Mouse (Mus musculus) gonadal fat pad, adult 2 months (tissue): Measurements from ENCODE around the gene Gjb4. TPM values are rescaled to one million over a fixed set of nuclear protein-coding genes. Genes with fewer than 3 reads are reported as not detected.

Experiments used
- DNase-seq: peaks from one replicate; pipeline ENCODE4 v3.0.0-alpha.2; 2012; ENCODE audit warnings: low read depth
- polyA plus RNA-seq: library from polyadenylated mRNA; depleted of rRNA; stranded (reverse); fragments of >200 nt; gene quantifications from 2 replicates; pipeline ENCODE4 v1.2.3, GENCODE M21; 2012

Gene Gjb4
- polyA plus RNA-seq, 1 experiment = 9.9 TPM

- no peak for DNase-seq
These were observed 4.2 kb downstream of the Gjb4 start for GRCm38 (mm10) chr4:127349560-127350300.

- DNase-seq = no peak
These were observed 8.9 kb downstream of the Gjb4 start for GRCm38 (mm10) chr4:127345000-127345399.

DNA sequence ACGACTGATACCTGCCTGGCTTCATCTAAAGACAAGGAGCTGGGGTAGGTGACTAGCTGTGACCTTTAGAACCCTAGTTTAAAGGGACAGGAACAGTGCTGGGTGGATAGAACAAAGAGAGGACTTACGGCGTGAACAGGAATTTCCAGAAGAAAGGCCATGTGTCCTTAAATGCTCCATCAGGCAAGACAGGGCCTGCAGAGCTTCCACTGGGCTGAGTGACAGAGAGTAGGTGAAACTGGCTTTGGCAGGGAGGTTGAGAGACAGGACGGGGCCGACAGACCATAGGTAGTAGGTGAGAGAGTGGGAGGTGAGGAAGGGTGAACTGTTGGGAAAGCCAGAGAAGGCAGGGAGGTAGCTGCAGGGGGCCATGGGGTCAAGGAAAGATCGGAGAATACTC lies 12.5 kb downstream of the Gjb4 start:
- no peak for DNase-seq

- no peak for DNase-seq
These were observed 16.2 kb downstream of the Gjb4 start for GRCm38 (mm10) chr4:127337668-127338067.

- no peak for DNase-seq
These were observed 18.9 kb downstream of the Gjb4 start for GRCm38 (mm10) chr4:127334870-127335504.

GRCm38 (mm10) chr4:127331171-127331570 lies 22.7 kb downstream of the Gjb4 start:
- no peak for DNase-seq

- no peak for DNase-seq
These were observed 23.4 kb downstream of the Gjb4 start, which contains the start of gene Gjb3 for GRCm38 (mm10) chr4:127330181-127331100. Gene Gjb3 (minus strand): TSS chr4:127330844.

GRCm38 (mm10) chr4:127329751-127330150 lies 24.1 kb downstream of the Gjb4 start:
- no peak for DNase-seq

DNA sequence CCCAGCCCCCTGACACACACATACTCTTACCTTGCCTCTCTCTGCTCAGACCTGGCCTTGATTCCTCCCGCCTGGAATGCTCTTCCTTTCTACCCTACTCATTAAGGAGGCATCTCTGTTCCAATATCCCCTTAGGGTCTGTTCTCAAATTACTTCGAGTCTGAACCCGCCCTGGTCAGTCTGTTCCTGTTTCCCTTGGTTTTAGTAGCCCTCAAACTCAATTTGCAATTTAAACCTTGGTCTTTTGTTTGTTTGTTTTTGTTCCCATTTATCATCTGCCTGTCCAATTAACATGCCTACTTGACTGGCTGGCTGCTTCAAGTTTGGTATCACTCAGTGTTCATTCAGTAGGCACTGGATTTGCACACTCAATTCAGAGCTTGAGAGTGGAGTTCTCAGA lies 24.8 kb downstream of the Gjb4 start:
- DNase-seq = no peak

DNA sequence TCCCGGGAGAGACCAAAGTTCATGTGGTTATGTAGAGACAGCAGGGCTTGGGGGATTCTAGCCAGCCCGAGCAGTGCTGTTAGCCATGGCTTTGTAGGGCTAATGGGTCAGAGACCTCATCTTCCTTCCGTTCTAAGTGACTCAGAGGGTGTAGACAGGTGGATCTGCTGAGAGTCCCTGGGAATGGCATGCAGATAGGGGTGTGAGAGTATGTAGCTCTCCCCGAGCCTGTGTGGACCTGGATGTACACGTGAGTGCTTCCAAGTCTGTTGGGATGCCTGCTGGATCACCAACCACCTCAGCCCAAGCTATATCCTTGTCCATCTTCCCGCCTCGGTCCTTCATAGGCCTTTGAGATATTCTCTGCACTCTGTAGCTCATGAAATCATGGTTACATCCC lies 25.5 kb downstream of the Gjb4 start:
- DNase-seq = no peak

DNA sequence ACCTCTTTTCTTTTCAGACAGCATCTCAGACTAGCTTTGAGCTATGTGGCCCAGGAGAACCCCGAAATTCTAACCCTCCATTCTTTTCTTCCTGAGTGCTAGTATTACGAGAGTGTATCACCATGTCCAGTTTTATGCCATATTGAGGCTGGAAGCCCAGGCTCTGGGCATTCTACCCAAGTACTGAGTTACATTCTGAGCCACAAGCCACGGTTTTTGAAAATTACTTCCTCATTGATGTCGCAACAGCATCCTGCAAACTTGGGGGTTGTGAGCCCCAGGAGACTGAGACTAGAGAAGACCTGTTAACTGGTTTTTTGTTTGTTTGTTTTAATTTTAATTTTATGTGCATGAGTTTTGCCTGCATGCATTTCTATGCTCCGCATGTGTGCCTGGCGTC lies 26.1 kb downstream of the Gjb4 start:
- no peak for DNase-seq

DNA sequence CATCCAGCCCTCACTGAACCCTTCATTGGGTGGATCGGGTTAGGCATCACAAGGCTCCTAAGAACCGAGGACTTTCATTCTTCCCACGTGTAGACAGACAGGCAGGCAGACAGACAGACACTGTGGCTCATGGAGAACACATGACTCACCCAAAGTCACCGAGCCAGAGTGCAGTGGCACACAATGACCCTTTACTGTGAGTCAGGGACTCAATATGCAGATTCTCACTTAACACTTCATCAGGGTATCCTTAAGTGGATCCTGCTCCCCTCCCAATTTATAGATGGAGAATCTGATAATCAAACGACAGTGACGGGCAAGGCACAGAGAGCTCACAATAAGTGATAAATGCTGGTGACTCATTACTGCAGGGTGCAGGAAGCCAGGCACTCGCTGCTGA lies 26.6 kb downstream of the Gjb4 start:
- no peak for DNase-seq

DNA sequence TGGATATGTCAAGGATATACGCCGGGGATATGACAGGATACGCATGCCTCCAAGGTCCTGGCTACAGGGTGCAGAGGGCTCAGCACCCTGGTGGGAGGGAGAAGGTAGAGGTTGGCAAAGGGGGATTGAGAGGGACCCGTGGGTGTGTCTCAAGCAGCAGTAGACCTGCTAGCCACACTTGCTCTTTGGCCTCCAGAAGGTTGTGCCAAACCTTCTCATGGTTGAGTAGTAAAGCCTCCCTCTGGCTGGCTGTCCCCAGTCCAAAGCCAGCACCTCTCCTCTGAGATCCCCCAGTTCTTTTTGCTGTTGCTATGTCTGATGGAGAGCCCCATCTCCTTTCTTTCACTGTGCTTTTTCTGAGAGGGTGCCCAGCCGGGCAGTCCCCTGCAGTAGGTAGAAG lies 28.6 kb downstream of the Gjb4 start:
- no peak for DNase-seq

DNA sequence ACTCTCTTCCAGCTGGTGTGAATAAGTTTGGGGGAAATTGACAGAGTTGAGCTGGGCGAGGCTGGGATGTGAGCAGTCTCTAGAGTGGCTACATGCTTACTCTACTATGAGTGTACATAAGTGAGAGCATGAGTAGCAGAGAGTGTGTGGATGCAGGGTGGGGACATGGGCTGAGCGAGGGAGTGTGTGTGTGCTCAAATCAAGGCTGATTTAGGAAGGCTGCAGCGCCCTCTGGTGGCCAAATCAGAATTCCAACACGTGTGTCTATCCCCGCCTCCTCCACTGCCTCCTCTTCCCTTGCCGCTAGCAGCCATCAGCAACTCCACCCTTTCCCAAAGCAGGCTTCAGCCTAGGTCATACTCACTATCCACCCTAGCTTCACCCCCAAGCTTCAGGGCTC lies 29.1 kb downstream of the Gjb4 start:
- DNase-seq = no peak

DNA sequence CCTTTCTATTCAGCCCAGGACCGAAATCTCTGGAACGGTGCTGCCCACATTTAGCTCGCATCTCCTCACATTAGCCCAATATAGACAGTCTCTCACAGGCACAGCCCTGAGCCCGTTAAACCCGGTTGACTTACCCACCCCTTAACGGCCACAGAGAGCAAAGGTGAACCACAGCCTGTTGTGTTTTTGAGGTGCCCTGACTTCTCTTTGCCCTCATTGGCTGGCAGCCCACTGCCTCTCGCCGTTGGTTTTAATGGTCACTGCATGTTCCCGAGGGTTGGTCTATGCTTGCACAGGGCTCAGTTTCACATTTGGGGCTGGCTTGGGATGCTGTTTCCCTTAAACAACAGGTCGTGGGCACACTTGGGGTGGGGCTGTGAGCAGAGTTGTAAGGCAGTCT lies 29.6 kb downstream of the Gjb4 start:
- no peak for DNase-seq

DNA sequence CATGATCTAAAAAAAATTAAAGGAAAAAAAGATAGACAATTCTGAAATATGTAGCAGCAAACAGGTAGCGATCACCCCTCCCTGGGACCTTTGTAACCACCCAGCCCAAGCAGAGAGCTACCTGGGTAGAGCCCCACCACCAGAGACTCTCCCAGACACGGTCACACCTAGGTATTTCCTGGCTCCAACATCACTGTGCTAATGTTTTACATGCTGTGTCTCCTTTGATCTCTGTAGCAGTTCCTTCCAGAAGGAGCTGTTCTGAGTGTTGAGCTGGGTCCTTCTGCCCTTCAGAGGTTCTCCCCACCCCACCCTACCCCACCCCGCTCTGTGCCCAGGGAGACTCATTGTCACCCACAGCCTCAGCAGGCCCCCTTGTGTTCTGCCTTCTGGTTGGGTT lies 30.2 kb downstream of the Gjb4 start:
- DNase-seq = no peak

GRCm38 (mm10) chr4:127319613-127320012 lies 34.3 kb downstream of the Gjb4 start:
- no peak for DNase-seq

- no peak for DNase-seq
These were observed 36.7 kb downstream of the Gjb4 start for GRCm38 (mm10) chr4:127317143-127317542.

DNA sequence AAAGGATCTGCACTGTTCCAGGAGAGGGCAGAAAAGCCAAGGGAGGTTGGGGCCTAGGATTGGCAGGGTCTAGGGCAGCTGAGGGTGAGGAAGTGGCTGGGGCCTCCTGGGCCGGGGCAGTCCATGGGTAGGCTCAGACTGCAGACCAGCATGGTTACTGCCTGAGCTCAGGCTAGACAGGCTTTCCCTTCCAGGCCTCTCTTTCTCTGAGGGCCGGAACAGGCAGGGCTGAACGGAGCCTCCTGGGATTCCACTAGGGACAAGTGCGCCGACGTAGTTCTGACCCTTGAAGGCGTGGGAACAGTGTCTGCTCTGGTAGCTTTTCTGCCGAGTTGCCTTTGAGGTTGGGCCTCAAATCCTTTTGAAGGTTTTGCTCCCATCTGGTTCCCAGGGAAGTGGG lies 38.1 kb downstream of the Gjb4 start:
- DNase-seq = no peak

DNA sequence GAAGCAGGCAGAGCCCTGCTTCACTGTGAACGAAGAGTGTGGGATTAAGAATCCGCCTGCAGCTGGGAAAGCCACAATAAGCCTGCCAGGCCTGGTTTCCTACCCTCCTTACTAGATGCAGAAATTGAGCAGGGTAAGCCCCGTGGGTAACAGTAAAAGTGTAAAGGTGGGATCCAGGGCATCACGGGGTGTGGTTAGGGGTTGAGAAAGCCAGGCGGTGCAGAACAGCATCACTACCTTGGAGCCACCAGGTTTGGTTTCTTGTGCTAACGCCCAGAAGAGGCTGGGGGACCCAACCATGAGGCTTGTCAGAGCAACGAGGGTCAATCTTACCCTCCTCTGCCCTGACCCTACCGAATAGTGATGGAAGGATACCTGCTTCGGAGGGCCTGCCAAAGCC lies 39.3 kb downstream of the Gjb4 start:
- DNase-seq = no peak

DNA sequence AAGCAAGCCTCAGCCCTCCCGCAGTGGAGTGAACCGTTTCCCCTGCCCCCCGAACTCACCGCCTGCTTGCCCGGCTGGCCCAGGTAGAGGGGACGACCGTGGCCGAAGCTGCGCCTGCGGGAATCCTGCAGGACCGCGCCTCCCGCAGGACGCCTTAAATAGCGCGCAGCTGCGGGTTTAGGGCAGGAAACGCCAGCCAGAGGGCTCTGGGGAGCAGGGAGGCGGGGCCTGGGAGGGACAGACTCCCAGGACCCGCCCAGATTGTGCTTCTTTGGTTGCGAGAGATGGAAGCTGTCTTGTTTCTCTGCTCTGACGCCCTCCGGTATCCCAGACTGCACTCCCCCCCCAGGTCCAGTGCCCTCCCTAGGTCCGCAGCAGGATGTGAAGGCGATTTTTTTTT lies 40.0 kb downstream of the Gjb4 start, which contains the start of gene Gja4:
TSS of gene Gja4 (minus strand) at position 179 of the 400 bp plus-strand sequence.
- no peak for DNase-seq

GRCm38 (mm10) chr4:127312349-127312748 lies 41.5 kb downstream of the Gjb4 start:
- DNase-seq = no peak
